Mouse (Mus musculus): Measurements from ENCODE around the gene Raver2. TPM values are rescaled to one million over a fixed set of nuclear protein-coding genes. Genes with fewer than 3 reads are reported as not detected.

Raver2 gene
- polyA plus RNA-seq, 1 experiment: not detected

GRCm38 (mm10) chr4:101164673-101165072 lies 95.9 kb downstream of the Raver2 start:
- Histone ChIP-seq H3K4me1 (peaks cover 70% of the 10 kb centered on the region), H3K36me3 (replicated peaks; ENCODE audit: low read length) (peaks cover 100% of the 10 kb centered on the region), H3K27me3 (replicated peaks) (no peaks in the 10 kb centered on the region), H3K4me3 (replicated peaks) (no peak overlapping the region), H3K9me3 (no peaks in the 10 kb centered on the region)
- TF ChIP-seq FLI1 (IDR thresholded peaks at IDR 0.05; ENCODE audit: low read length): no peak
- TF ChIP-seq GATA1 (IDR thresholded peaks at IDR 0.05; ENCODE audit: borderline replicate concordance, low read length): no peak

GRCm38 (mm10) chr4:101165776-101166175 lies 97.0 kb downstream of the Raver2 start:
- Histone ChIP-seq H3K9me3 (no peaks in the 10 kb centered on the region), H3K27me3 (replicated peaks) (no peaks in the 10 kb centered on the region), H3K4me3 (replicated peaks) (no peak overlapping the region), H3K4me1 (peaks cover 69% of the 10 kb centered on the region), H3K36me3 (replicated peaks; ENCODE audit: low read length) (peaks cover 100% of the 10 kb centered on the region)
- TF ChIP-seq GATA1 (IDR thresholded peaks at IDR 0.05; ENCODE audit: borderline replicate concordance, low read length) (no peak), FLI1 (IDR thresholded peaks at IDR 0.05; ENCODE audit: low read length) (no peak)

GRCm38 (mm10) chr4:101167777-101168176 lies 99.0 kb downstream of the Raver2 start:
- no peak overlapping the region for H3K4me3 ChIP-seq (replicated peaks)
- TF ChIP-seq FLI1 (IDR thresholded peaks at IDR 0.05; ENCODE audit: low read length): no peak
- TF ChIP-seq GATA1 (IDR thresholded peaks at IDR 0.05; ENCODE audit: borderline replicate concordance, low read length): no peak
- peaks cover 97% of the 10 kb centered on the region for H3K36me3 ChIP-seq (replicated peaks; ENCODE audit: low read length)
- H3K9me3 ChIP-seq: no peaks in the 10 kb centered on the region
- H3K4me1 ChIP-seq: peaks cover 57% of the 10 kb centered on the region
- H3K27me3 ChIP-seq (replicated peaks): no peaks in the 10 kb centered on the region

GRCm38 (mm10) chr4:101168189-101168778 lies 99.5 kb downstream of the Raver2 start:
- Histone ChIP-seq H3K36me3 (replicated peaks; ENCODE audit: low read length) (peaks cover 97% of the 10 kb centered on the region), H3K4me3 (replicated peaks) (no peak overlapping the region), H3K27me3 (replicated peaks) (no peaks in the 10 kb centered on the region), H3K4me1 (peaks cover 57% of the 10 kb centered on the region), H3K9me3 (no peaks in the 10 kb centered on the region)
- TF ChIP-seq FLI1 (IDR thresholded peaks at IDR 0.05; ENCODE audit: low read length): no peak
- no peak for TF ChIP-seq GATA1 (IDR thresholded peaks at IDR 0.05; ENCODE audit: borderline replicate concordance, low read length)

GRCm38 (mm10) chr4:101172738-101173137 lies 104.0 kb downstream of the Raver2 start:
- H3K4me3 ChIP-seq (replicated peaks): no peak overlapping the region
- H3K9me3 ChIP-seq: no peaks in the 10 kb centered on the region
- peaks cover 76% of the 10 kb centered on the region for H3K4me1 ChIP-seq
- H3K27me3 ChIP-seq (replicated peaks): no peaks in the 10 kb centered on the region
- TF ChIP-seq GATA1 (IDR thresholded peaks at IDR 0.05; ENCODE audit: borderline replicate concordance, low read length): no peak
- TF ChIP-seq FLI1 (IDR thresholded peaks at IDR 0.05; ENCODE audit: low read length): no peak
- peaks cover 97% of the 10 kb centered on the region for H3K36me3 ChIP-seq (replicated peaks; ENCODE audit: low read length)

- Histone ChIP-seq H3K4me1 (peaks cover 70% of the 10 kb centered on the region), H3K9me3 (no peaks in the 10 kb centered on the region), H3K4me3 (replicated peaks) (no peak overlapping the region), H3K27me3 (replicated peaks) (no peaks in the 10 kb centered on the region), H3K36me3 (replicated peaks; ENCODE audit: low read length) (peaks cover 97% of the 10 kb centered on the region)
- no peak for TF ChIP-seq GATA1 (IDR thresholded peaks at IDR 0.05; ENCODE audit: borderline replicate concordance, low read length)
- no peak for TF ChIP-seq FLI1 (IDR thresholded peaks at IDR 0.05; ENCODE audit: low read length)
Measured at GRCm38 (mm10) chr4:101174916-101175625, 106.3 kb downstream of the Raver2 start.

GRCm38 (mm10) chr4:101176123-101176522 lies 107.3 kb downstream of the Raver2 start:
- Histone ChIP-seq H3K27me3 (replicated peaks) (no peaks in the 10 kb centered on the region), H3K4me3 (replicated peaks) (peak overlapping the region; percentile 21), H3K36me3 (replicated peaks; ENCODE audit: low read length) (peaks cover 97% of the 10 kb centered on the region), H3K4me1 (peaks cover 75% of the 10 kb centered on the region), H3K9me3 (no peaks in the 10 kb centered on the region)
- TF ChIP-seq FLI1 (IDR thresholded peaks at IDR 0.05; ENCODE audit: low read length) (no peak), GATA1 (IDR thresholded peaks at IDR 0.05; ENCODE audit: borderline replicate concordance, low read length) (no peak)

GRCm38 (mm10) chr4:101177796-101178195 lies 109.0 kb downstream of the Raver2 start:
- Histone ChIP-seq H3K4me1 (peaks cover 87% of the 10 kb centered on the region), H3K36me3 (replicated peaks; ENCODE audit: low read length) (peaks cover 99% of the 10 kb centered on the region), H3K27me3 (replicated peaks) (no peaks in the 10 kb centered on the region), H3K9me3 (no peaks in the 10 kb centered on the region), H3K4me3 (replicated peaks) (no peak overlapping the region)
- no peak for TF ChIP-seq GATA1 (IDR thresholded peaks at IDR 0.05; ENCODE audit: borderline replicate concordance, low read length)
- no peak for TF ChIP-seq FLI1 (IDR thresholded peaks at IDR 0.05; ENCODE audit: low read length)

- peaks cover 99% of the 10 kb centered on the region for H3K36me3 ChIP-seq (replicated peaks; ENCODE audit: low read length)
Measured at GRCm38 (mm10) chr4:101179076-101179475, 110.3 kb downstream of the Raver2 start.

GRCm38 (mm10) chr4:101179836-101180235 lies 111.1 kb downstream of the Raver2 start:
- Histone ChIP-seq H3K9me3 (no peaks in the 10 kb centered on the region), H3K4me1 (peaks cover 87% of the 10 kb centered on the region), H3K27me3 (replicated peaks) (no peaks in the 10 kb centered on the region), H3K4me3 (replicated peaks) (no peak overlapping the region), H3K36me3 (replicated peaks; ENCODE audit: low read length) (peaks cover 99% of the 10 kb centered on the region)
- no peak for TF ChIP-seq FLI1 (IDR thresholded peaks at IDR 0.05; ENCODE audit: low read length)
- TF ChIP-seq GATA1 (IDR thresholded peaks at IDR 0.05; ENCODE audit: borderline replicate concordance, low read length): no peak

More at GRCm38 (mm10) chr4:101179076-101179475, 110.3 kb downstream of the Raver2 start:
- TF ChIP-seq FLI1 (IDR thresholded peaks at IDR 0.05; ENCODE audit: low read length): no peak
- no peak for TF ChIP-seq GATA1 (IDR thresholded peaks at IDR 0.05; ENCODE audit: borderline replicate concordance, low read length)
- Histone ChIP-seq H3K4me3 (replicated peaks) (no peak overlapping the region), H3K27me3 (replicated peaks) (no peaks in the 10 kb centered on the region), H3K9me3 (no peaks in the 10 kb centered on the region), H3K4me1 (peaks cover 87% of the 10 kb centered on the region)

All from megakaryocyte, embryonic 14.5 days (primary cell).